Mouse (Mus musculus): Measurements from ENCODE around the gene Fkbp15. TPM values are rescaled to one million over a fixed set of nuclear protein-coding genes. Genes with fewer than 3 reads are reported as not detected.
A peak's percentile ranks its signal among the peaks of the same experiment; 100 is the strongest.

Fkbp15 gene
- total RNA-seq, 2 experiments from 2014 or later: 12.6 TPM

GRCm38 (mm10) chr4:62344000-62344399 is 16.3 kb downstream of the Fkbp15 start:
- DNase-seq: no peak
- TF ChIP-seq CTCF (IDR thresholded peaks at IDR 0.05): peak; percentile 65
- intact Hi-C loops (cut with DNase I): loop anchor here (5.0 kb wide), 1 partner anchor 163 kb away; no protein-coding TSS in a partner anchor
- Histone ChIP-seq H3K4me3 (no peak overlapping the region), H3K27ac (no peak overlapping the region)

- Histone ChIP-seq H3K4me3 (no peak overlapping the region), H3K27ac (no peak overlapping the region)
- DNase-seq: no peak
- no peak for TF ChIP-seq CTCF (IDR thresholded peaks at IDR 0.05)
- intact Hi-C loops (cut with DNase I): no loop called here
Observed at GRCm38 (mm10) chr4:62338536-62338935, 21.8 kb downstream of the Fkbp15 start.

- intact Hi-C loops (cut with DNase I): no loop called here
Observed at GRCm38 (mm10) chr4:62331977-62332376, 28.4 kb downstream of the Fkbp15 start.

DNA sequence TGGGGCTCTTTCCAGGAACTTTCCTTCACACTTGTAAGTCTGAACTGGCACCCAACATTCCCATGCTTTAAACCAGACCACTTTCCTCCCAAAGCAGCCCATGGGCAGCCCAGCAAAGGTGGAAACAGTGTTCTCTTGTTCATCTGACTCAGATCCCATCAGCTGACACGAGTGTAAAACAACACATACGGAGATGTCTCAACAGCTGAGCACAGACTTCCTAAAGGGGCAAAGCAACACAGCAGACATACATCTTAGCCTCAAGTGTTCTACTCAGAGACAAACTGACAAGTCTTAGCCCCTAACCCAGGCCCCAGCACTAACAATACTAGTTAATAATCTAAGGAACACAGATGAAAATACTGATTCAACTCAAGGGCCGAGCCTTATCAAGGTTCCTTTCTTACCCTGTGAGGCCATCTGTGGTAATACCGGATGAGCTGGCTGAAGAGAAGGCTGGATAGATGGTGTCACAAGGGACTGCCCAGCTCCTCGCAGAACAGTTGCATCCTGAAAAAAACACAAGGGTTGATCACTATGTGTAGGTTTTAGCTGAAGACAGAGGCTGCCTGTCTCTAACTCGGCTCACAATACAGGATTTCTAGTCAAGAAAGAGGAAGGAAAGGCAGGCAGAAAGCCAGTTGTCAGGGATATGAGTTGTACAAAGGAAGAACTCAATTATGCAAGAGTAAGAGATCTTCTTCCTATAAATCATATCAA is 31.2 kb downstream of the Fkbp15 start:
- no peak for DNase-seq
- H3K4me3 ChIP-seq: peak overlapping the region; percentile 21
- no peak for TF ChIP-seq CTCF (IDR thresholded peaks at IDR 0.05)
- intact Hi-C loops (cut with DNase I): no loop called here
- peak overlapping the region; percentile 0; the same call in 1 of the 2 replicates for H3K27ac ChIP-seq

More at GRCm38 (mm10) chr4:62331977-62332376, 28.4 kb downstream of the Fkbp15 start:
- Histone ChIP-seq H3K4me3 (no peak overlapping the region), H3K27ac (no peak overlapping the region)
- DNase-seq: no peak
- 0 out of 2 replicates have a peak, but pooled peaks have one; percentile 7 for TF ChIP-seq CTCF (IDR thresholded peaks at IDR 0.05)

DNA sequence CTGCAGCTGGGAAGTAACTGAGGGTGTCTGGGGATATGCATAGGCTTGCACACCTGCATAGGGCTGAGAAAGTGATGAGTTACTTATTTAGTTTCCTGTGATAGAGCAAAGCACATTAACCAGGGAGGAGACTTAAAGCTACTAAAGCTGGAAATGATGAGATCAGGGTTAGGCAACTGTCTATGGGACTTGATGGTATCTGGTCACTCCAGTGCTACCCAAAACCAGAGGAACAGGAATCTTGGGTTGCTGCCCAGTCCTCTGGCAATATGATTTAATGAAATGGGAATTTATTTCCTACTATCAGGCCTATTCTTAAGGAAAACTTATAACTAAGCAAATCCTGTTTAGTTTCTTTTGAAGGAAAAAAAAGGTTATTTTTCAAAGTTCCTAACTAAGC is 34.2 kb downstream of the Fkbp15 start:
- no peak overlapping the region for H3K27ac ChIP-seq
- TF ChIP-seq CTCF (IDR thresholded peaks at IDR 0.05): no peak
- intact Hi-C loops (cut with DNase I): no loop called here
- no peak for DNase-seq
- H3K4me3 ChIP-seq: no peak overlapping the region

- no peak overlapping the region for H3K4me3 ChIP-seq
- DNase-seq: no peak
- no peak for TF ChIP-seq CTCF (IDR thresholded peaks at IDR 0.05)
- no peak overlapping the region for H3K27ac ChIP-seq
- intact Hi-C loops (cut with DNase I): no loop called here
Observed at GRCm38 (mm10) chr4:62322684-62323083, 37.7 kb downstream of the Fkbp15 start.

DNA sequence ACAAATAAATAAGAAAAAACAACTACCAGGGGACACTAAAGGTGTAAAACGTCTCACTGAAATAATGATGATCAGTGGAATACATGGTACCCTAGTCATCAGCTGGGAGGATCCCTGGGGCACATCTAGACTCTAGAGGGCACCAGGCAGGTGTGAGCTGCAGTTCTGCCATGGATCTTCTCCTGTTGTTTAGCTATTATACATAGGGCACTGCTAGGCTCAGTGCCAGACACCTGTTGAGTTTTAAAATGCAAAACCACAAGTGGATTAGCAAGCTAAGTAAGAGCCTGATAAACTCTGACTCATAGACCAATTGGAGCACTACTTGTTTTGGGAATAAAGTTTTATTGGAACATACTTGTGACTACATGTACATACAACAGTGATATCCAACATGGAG is 42.1 kb downstream of the Fkbp15 start:
- no peak for TF ChIP-seq CTCF (IDR thresholded peaks at IDR 0.05)
- no peak for DNase-seq
- no peak overlapping the region for H3K4me3 ChIP-seq
- no peak overlapping the region for H3K27ac ChIP-seq
- intact Hi-C loops (cut with DNase I): no loop called here

- TF ChIP-seq CTCF (IDR thresholded peaks at IDR 0.05): no peak
- intact Hi-C loops (cut with DNase I): no loop called here
- H3K4me3 ChIP-seq: no peak overlapping the region
- no peak overlapping the region for H3K27ac ChIP-seq
- DNase-seq: no peak
Observed at GRCm38 (mm10) chr4:62316456-62316855, 43.9 kb downstream of the Fkbp15 start.

GRCm38 (mm10) chr4:62314516-62314915 is 45.8 kb downstream of the Fkbp15 start:
- TF ChIP-seq CTCF (IDR thresholded peaks at IDR 0.05): no peak
- Histone ChIP-seq H3K27ac (no peak overlapping the region), H3K4me3 (no peak overlapping the region)
- intact Hi-C loops (cut with DNase I): no loop called here
- no peak for DNase-seq

GRCm38 (mm10) chr4:62313641-62314211 is 46.6 kb downstream of the Fkbp15 start:
- TF ChIP-seq CTCF (IDR thresholded peaks at IDR 0.05): no peak
- Histone ChIP-seq H3K27ac (no peak overlapping the region), H3K4me3 (no peak overlapping the region)
- intact Hi-C loops (cut with DNase I): no loop called here
- no peak for DNase-seq

DNA sequence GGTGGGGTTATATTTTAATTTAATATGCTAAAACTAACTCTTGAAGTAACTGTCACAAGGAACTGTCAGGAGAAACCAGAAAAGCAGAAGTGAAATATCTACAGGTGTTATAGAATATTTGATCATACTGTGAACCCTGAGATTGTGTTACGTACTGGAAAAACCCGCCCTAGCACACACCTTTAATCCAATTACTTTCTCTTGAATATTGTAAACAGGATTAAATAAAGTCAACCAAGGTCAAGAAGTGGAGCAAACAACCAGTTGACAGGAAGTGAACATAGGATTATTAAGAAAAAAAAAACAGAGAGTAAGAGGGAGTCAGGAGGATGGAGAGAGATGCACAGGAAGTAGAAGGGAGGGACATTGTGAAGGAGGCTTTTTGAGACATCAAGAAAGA is 47.5 kb downstream of the Fkbp15 start:
- TF ChIP-seq CTCF (IDR thresholded peaks at IDR 0.05): no peak
- H3K4me3 ChIP-seq: no peak overlapping the region
- DNase-seq: no peak
- H3K27ac ChIP-seq: no peak overlapping the region
- intact Hi-C loops (cut with DNase I): no loop called here

DNA sequence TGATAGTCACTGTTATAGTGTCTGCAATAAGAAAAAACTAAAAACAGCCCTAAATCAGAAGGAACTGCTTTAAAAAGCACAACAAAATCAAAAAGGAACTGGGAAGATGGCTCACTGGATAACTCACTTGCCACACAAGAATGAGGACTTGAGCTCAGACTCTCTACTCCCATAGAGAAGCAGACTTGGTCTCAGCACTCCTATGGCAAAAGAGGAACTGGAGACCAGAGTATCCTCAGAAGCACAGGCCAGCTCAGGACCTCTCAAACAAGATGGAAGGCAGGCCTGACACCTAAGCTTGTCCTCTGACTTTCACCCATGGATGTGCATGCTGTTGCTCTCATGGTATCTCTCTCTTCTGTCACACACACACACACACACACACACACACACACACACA is 51.9 kb downstream of the Fkbp15 start:
- TF ChIP-seq CTCF (IDR thresholded peaks at IDR 0.05): no peak
- Histone ChIP-seq H3K27ac (no peak overlapping the region), H3K4me3 (no peak overlapping the region)
- DNase-seq: no peak
- intact Hi-C loops (cut with DNase I): no loop called here

DNA sequence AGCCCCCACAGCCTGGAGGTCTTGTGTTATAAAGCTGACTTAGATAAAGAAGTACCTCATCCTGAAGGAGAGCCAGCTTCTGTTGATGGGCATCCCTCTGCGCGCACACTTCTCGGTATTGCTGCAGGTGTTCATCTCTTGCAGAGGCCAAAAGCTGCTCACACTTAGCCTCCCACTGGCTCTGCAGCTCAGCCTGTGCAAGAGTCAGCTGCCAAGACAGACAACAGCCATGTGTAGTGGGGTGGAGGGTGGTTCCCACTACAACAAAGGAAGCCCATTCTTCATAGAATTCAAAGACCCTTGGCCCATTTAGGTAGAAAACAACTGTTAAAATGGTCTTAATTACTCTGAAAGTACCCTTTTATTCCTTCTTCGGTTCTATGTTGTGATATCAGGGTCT is 53.5 kb downstream of the Fkbp15 start:
- Histone ChIP-seq H3K4me3 (no peak overlapping the region), H3K27ac (no peak overlapping the region)
- intact Hi-C loops (cut with DNase I): no loop called here
- DNase-seq: no peak
- no peak for TF ChIP-seq CTCF (IDR thresholded peaks at IDR 0.05)

DNA sequence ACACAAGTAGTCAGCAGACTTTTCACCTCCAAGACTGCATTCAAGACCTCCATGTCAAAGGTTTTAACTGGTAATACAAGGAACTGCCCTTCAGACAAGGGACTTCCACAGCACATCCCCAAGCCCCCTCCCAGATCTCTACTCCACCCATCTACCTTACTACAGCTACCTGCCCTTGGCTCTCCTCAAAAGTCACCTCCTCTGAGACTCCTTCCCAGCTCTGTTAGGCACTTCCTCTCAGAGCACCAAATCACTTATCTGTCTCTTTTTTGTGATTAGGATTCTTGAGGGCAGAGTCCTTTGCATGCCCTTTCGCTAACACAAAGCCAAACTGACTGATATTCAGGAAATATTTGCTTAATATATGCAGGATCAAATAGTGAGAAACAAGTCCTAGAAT is 54.0 kb downstream of the Fkbp15 start:
- H3K4me3 ChIP-seq: no peak overlapping the region
- no peak for DNase-seq
- intact Hi-C loops (cut with DNase I): no loop called here
- TF ChIP-seq CTCF (IDR thresholded peaks at IDR 0.05): no peak
- no peak overlapping the region for H3K27ac ChIP-seq
